Mouse (Mus musculus) left cerebral cortex, adult 9 months (tissue): ENCODE measurements at regions not wholly inside any gene's neighbourhood (a gene's known extent, or its start where the extent isn't known, plus 50 kb on each side); places are given as distances from the start of the nearest gene placed in this dataset.
"Not testable (repeated sequence)": the region's sequence is repeated elsewhere in the genome, so short reads cannot be mapped to it uniquely, and the experiment has no call there.

ENCODE experiments used
- DNase-seq, 2 experiments: peaks; one replicate each; pipeline ENCODE4 v3.0.0; 2022; ENCODE audit warnings: low spot score in 2 of 2

DNA sequence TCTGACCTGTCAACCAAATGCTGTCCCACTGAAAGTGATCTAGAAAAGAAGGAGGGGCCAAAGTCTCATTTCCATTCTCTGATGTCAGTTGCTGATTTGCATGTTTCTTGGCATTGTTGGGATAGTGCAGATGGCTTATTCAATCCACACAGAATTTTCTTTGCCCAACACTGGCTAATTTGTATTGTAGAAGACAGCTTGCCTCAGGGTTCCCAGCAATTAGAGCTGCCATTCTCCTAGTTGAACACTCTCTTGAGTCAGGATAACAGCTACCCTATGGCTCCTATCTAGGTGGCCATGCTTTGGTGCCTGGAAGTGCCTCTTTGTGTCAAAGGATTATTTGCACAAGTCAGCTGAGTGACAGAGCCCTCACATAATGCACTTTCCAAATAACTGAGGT, 569.0 kb downstream of the Lrriq3 start:
- no peak for DNase-seq

DNA sequence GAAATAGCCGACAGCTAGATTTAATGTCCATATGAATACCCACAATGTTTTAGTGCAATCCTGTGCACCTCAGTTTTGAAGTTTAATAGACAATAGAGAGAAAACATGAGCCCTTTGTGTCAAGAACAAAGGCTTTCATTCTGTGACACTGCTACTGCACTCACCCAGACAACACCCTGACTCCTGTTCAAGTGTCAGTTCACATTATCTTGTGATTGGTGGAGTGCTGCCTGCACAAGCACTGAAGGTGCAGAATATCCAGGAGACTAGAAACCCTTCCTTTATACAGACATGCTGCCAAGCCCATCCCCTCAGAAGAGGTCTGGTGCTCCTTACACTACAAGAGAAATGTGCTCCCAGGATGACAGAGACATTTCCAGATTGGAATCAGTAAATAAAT, 579.3 kb downstream of the Lrriq3 start:
- no peak for DNase-seq

DNA sequence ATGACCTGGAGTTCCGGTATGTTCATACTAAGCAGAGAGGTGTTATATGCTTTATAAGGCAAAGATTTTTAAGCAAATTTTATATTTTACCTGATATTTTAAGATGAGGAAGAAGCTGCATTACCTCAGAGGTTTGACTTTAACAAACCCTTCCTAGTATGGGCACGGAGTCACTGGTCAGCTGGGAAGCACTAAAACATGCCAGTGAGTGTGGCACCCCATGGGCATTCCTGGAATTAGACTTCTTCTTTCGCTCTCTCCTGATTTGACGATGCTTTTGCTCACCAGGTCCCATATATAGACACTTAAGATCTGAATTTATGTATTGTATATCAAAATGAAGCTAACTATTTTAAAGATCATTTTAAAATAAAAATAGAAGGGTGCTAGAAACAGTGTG, 587.0 kb downstream of the Lrriq3 start:
- DNase-seq, result no peak

DNA sequence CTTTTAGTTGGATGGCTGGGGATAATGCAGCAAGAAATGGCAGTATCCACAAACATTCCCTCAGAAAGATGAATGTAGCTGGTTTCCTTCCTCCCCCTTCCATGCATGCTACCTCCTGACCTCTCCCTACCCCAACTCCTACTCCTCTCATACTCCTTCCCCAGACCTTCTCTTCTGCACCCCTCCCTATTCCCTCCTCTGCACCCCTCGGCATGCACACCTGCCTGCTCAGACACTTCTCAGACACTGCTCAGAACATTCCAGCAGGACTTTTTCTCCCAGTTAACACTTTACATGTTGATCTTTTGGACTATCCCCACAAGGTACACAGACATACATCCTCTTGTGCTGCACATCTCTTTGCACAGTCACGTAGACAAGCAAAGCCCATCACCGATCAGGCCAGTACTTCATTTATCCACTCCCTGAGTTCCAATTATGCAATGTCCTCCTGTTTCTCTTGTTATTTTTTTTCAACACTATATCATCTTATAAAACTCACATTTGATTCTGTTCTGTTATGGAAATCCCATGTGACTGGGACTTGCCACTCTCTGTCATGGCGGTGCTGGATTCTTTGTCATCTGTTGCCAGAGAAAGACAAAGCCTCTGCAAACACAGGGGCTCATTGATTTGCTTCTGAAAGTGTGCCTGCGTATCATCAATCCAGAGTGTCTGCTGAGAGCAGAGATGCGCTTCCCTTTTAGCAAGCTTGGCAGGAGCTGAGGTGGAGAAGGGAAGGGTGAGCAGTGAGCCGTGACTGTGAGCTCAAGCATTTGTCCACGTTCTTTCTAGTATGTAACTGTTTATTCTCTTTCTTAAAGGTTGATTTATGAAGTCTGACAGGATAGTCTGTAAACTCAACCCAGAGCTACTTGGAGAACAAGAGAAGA, 589.9 kb downstream of the Lrriq3 start:
- DNase-seq, result no peak

DNA sequence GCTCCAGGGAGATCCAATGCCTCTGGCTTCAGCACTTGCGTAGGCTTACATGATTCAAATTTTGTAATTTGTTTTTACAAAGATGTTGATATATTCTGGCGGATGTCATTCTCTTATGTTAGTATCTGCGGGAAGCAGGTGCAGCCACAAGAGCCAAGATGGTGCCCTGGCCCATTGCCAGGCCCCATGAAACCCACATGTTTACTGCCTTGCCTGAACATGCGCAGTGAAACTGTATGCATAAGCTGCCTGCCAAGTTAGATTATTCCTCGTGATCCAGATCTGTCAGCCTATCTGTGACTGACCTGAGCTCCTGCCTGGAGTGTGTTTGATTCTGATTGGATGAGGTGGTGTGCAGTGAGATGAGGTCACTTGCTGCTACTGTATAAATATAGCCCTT, 595.1 kb downstream of the Lrriq3 start:
- DNase-seq, result no peak

DNA sequence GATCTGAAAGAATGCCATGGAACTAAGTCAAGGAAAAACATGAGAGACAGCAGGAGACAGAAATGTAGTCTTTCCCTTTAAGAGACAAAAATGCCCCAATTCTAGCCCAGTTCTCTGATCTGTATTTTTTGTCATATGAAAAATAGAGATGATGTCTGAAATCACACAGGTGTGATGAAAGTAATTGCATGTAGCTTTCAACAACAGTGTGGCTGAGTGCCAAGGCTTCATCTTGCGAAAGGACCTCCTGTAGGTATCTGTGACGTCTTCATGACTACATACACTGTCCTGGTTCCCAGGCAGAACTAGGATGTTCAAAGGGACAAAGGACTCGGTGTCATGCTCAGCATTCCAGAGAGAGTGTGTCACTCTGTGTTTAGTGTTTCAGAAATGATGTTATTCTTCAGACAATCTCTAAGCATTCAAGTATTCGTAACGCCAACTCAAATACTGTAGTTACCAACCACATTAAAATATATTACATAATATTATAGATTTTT, 629.8 kb downstream of the Lrriq3 start:
- no peak for DNase-seq

DNA sequence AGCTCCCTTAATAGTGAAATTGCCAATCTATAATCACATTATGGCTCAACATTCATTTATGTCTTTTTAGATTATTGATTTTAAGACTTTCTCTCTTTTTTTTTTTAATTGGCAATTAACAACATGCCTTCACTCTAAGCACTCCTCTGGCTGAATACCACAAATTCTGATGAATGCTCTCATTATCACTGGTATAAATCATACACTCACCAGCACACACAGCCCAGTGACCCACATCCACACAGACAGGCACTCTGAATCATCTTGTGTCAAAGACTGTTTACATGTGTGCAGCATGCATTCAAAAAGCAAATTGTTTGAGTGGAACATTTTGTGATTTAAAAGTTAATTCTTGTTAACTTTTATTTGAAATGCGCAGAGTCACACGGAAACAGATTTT, 649.2 kb downstream of the Lrriq3 start:
- no peak for DNase-seq

DNA sequence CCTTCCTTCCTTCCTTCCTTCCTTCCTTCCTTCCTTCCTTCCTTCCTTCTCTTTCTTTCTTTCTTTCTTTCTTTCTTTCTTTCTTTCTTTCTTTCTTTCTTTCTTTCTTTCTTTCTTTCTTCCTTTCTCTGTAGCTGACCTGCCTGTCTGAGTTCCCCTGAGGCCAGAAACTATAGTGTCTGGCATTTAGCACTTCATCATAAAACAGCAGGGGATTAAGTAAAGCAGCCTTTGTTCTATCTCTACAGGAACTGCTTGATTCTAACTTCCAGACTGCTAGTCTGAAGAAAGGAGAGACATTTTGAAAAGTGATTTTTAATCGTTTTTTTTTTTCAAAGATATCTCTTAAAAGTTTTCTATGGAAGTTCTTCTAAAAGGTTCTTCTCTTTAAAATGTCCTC, 653.4 kb downstream of the Lrriq3 start:
- not testable (repeated sequence) for DNase-seq

DNA sequence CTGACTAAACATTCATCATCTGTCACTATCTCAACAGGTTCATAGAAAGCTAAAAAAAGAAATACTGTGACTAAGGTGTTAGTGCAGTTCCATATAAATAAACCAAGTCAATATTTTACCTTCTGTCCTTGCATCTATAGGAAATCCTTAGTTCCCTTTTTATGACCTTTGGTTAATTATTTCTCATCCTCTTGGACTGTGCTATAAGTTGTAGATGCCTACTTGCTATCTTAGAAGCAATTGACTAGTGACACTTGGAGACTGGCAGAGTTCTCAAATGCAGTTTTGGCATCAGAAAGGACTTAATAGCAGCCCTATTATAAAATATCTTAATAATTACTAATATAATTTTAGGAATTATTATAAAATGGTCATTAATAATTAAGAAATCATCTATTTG, 654.3 kb downstream of the Lrriq3 start:
- no peak for DNase-seq

DNA sequence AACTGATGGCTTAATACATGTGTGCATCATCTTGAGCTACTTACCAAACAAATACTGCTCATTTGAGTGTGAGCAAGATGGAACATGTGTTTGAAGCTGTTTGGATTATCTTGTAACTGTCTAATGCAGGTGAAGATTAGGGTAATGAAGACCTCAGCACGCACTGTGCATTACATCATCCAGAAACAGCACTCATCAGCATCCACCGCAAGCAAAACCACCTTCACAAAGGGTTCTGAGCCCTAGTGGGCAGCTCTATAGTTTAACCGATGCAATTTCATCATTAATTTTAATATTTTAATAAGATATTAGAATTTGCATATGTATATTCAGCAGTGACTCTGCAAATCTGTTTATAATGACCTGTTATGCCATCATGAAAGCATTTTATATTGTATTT, 664.1 kb downstream of the Lrriq3 start:
- no peak for DNase-seq

DNA sequence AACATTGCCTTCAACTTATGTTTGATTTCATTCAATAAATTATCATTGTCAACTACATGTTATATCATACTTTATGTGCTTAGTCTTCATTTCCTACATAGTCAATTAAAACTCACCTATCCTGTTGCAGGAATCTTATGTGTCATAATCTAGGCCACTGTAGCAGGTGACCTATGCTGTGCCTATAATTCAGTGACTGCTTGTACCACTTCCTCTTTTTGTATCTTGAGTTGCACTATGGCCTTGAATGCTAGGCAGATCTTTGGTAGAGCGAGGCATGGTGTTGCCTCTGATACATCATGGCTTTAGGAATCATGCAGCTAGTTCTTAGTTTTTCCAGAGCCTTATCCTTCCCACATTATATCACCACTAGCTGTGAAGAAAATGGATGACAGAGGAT, 682.8 kb downstream of the Lrriq3 start:
- no peak for DNase-seq

DNA sequence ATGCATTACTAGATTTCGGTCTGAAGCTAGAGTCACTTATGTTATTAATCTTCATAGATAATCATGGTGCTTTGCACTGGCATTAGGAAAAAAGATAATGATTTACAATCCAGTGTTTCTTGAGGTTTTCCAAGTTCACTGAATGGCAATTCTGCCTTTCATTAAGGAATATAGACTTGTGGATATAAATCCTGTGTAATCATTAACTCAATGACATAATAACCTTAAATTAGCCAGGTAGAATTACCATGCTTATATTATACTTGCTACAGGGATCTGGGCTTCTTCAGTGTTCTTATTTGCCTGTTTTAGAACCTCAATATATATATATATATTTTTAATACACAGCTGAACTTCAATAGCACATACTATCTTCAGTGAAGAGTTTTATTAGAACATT, 683.8 kb downstream of the Lrriq3 start:
- no peak for DNase-seq

DNA sequence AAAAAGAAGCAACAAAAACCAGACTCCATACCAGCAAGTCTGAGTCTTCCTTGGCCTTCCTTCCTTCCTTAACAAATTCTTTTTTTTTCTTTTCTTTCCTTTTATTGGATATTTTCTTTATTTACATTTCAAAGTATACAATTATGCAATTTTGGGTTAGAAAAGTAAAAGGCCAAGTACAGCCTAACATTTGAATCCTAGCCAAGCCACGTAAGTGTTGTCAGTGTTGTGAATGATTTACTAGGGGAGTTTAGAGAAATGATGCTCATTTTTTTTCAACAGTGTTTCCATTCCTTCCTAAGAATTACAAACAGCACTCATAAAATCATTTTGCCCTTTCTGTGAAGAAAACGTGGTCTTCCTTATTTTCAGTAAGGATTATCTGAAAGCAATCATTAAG, 722.5 kb downstream of the Lrriq3 start:
- DNase-seq, result no peak

DNA sequence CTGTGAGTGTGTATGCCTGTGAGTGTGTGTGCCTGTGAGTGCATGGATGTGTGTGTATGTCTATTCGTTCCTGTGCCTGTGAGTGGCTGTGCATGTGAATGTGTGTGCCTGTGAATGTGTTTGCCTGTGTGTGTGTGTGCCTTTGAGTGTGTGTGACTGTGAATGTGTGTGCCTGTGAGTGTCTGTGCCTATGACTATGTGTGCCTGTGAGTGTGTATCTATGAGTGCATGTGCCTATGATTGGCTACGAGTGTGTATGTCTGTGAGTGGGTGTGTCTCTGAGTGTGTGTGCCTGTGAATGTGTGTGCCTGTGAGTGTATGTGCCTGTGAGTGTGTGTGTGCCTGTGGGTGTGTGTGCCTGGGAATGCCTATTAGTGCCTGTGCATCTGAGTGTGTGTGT, 731.6 kb downstream of the Lrriq3 start:
- no peak for DNase-seq

DNA sequence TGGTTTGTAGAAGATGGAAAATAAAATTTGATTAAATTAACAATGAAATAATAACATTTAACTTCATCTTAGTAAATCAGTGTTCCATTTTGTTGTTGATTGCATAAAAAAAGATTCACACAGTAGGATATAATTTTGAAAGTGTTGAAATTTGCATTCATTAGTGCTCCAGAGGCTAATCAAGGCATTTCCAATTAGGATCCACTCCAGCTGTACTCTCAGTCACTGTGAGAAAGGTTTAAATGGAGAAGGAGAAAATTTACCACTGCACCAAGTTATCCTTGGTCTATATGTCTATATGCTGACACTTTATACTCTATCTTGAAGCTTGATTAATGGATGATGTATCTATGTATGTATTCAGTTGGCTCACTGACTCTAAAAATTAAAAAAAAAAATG, 695.3 kb upstream of the Negr1 start:
- DNase-seq, result no peak

DNA sequence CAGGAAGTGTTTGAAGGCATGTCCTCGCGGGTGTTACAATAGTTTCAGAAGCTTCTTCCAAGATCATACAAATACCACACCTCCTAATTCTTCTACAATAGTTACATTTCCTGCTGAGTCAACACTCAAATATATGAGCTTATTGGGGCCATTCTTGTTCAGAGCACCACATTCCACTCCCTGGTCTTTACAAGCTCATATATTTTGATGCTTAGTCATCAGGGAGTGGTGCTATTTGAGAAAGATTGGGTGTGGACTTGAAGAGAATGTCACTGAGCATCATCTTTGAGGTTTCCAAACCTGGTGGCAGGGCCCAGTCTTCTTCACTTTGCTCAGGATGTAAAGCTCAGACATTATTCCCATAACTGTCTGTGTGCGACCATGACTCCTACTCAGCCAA, 685.9 kb upstream of the Negr1 start:
- DNase-seq, result no peak

DNA sequence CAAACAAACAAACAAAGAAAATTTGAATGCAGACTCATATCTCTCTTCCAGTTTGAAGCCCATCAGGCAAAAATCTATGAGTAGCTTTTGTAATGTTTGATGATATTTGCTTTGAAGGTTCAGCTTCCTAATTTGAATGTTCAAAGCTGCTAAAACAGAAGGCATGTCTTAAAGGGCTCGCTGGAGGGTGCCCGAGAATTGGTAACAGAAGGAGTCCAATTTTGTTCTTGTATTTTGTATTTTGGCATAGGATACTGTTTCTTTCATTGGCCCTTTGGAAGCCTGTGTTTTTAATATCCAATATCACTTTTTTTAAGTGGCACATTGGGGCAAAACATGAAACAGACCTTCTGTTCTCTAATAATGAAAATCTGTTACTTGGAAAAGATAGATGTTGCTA, 683.2 kb upstream of the Negr1 start:
- no peak for DNase-seq

DNA sequence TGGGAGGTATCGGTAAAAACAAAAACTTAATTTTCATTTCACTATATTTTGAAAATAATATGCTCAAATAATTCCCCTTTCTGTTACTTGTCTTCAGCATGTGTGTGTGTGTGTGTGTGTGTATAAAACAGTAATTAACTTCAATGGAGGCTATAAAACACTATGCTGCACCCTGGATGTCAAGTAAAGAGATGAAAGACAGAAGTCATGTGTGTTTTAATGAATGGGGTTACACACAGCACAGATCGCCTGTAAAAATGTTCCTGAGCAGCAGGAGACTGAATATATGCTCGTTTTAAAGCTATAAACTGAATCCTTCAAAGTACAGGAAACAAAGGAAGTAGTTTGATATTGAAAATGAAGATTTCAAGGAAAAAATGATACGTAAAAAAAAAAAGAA, 680.9 kb upstream of the Negr1 start:
- DNase-seq, result no peak

DNA sequence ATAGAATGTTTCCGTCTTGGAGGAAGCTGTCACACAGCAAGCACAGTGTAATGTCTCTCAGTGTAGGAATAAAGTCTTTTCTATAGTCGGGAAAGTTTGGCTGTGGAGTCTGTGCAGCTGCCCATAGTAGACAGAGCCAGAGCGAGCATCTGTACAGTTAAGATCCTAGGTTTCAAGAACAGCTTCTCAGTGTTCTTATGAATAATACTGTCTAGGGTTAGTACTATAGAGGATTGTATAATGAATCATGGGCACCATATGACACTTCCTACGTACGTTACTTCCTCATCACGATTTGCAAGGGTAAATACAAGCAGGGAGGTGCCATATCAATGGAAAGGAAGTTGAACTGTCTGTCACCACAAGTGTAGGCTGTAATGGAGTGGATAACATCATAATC, 645.6 kb upstream of the Negr1 start:
- peak; percentile 14 for DNase-seq

DNA sequence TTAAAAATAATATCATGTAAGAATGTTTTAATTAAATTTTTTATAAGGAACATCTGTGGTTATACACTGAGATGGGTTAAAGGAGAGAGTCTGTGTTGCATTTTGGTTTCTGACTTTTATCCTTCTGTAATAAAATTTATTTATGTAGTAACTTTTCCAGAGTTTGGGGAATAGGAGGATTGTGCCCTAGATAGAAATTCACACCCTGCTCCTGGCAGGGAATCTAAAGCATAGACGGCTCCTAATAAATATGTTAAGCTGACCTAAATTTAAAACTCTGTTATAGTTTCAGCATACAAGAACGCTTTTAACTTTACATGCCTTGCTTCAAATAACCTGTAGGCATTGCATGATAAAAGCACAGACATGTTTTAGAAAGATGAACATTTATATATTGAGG, 618.7 kb upstream of the Negr1 start:
- DNase-seq, result no peak

DNA sequence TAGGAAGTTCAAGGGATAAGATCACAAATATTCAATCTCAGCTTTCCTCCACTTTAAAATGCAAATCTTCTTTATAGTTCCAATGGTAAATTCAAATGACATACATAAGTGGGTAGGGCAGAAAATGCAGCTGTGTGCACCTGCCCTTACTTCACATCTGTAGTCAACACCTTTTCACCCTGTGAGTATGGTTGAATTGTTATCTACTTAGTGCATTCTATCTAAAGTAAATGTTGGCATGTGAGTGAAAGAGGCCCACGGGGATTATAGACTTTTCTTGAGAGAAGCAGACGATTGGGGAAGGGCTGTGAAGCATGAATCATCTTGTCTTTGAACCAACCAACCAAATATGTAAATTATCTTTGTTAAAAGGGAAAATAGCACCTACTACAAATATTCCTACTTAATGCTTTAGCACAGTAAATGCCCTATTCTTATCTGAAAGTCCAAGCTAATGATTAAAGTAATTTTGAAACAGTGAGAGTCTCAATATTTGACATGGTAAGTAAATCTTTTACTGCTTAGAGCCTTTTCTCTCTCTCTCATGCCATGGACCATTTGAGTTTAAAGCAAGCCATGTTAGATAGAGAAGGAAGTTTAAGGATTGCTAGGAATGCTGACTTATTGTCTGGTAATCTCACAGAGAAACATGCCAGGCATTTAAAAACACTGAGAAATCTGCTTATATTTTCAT, 617.4 kb upstream of the Negr1 start:
- no peak for DNase-seq

DNA sequence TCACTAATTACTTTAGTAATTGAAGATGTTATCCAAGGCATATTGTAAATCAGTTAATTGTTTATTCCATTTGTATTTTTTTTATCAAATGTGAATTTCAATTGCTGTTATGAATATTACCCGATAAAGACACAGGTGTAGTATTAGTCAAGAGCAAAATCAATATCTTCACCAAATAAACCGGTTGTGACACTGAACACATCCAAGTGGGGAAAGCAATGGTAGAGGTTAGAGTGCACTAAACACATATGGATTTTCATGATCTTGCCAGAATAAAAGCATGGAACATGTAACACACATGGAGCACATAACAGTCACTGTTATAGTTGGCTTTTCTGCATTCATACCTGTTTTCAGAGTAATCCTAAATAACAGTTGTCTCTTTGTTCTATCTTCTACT, 616.4 kb upstream of the Negr1 start:
- DNase-seq, result no peak

DNA sequence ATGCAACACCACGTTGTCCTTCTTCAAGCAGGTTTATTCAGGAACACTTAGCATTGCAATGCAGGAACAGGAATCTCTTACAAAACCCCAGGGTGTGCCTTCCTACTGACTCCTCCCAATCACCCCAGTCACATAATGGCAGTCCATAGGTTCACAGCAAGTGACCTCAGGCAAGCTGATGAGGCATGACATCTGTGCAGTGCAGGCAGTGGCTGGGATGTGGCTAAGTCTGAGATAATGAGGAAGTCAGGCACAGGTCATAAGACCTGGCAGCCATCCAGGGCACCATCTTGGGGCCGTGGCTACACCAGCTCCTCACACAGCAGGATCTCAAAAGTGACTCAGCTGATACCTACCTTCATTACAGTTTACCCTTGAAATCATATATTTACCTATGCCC, 599.1 kb upstream of the Negr1 start:
- not testable (repeated sequence) for DNase-seq
